Mouse (Mus musculus) MEL (cell line): ENCODE data around the gene Gm20388. TPM values are rescaled to one million over a fixed set of nuclear protein-coding genes. Genes with fewer than 3 reads are reported as not detected.

Experiments
- DNase-seq: peaks from one replicate; pipeline ENCODE4 v3.0.0; 2011; ENCODE audit warnings: low read depth, low spot score
- H3K27ac ChIP-seq: 2 replicates; pipeline ENCODE4 v1.5.1; 2012; ENCODE audit warnings: low read depth, mild to moderate bottlenecking, control low read depth, low read length, moderate library complexity; ENCODE audit not compliant: control insufficient read depth
- H3K27me3 ChIP-seq, 2 experiments: fragments of 150-350 bp in 1 of 2; sonication (generic) in 1 of 2; 2 replicates each; pipeline ENCODE4 v1.6.1; 2012; ENCODE audit warnings: low read length in 2 of 2, mild to moderate bottlenecking in 2 of 2, improper control_type of control experiment in 1 of 2, moderate library complexity in 1 of 2; ENCODE audit not compliant: insufficient read depth in 2 of 2, control insufficient read depth in 1 of 2
- H3K36me3 ChIP-seq, 2 experiments: 2 replicates each; pipeline ENCODE4 v1.6.1; 2012 to 2014; ENCODE audit warnings: low read length in 2 of 2, improper control_type of control experiment in 1 of 2, inconsistent platforms in 1 of 2, mild to moderate bottlenecking in 1 of 2; ENCODE audit not compliant: insufficient read depth in 2 of 2, control insufficient read depth in 1 of 2
- H3K4me1 ChIP-seq, 2 experiments: fragments of 150-350 bp in 1 of 2; sonication (generic) in 1 of 2; 2 replicates each; pipeline ENCODE4 v1.6.1; 2012; ENCODE audit warnings: low read length in 2 of 2, improper control_type of control experiment in 1 of 2, mild to moderate bottlenecking in 1 of 2; ENCODE audit not compliant: insufficient read depth in 2 of 2, control insufficient read depth in 1 of 2
- H3K4me3 ChIP-seq, 2 experiments: fragments of 150-350 bp in 1 of 2; sonication (generic) in 1 of 2; 2 replicates each; pipeline ENCODE4 v1.5.1; 2012; ENCODE audit warnings: low read depth in 2 of 2, low read length in 2 of 2, mild to moderate bottlenecking in 2 of 2, moderate library complexity in 2 of 2, control low read depth in 1 of 2, improper control_type of control experiment in 1 of 2; ENCODE audit not compliant: control insufficient read depth in 1 of 2, insufficient read depth in 1 of 2
- H3K79me2 ChIP-seq: 2 replicates; pipeline ENCODE4 v1.6.1; 2012; ENCODE audit warnings: mild to moderate bottlenecking, low read length, moderate library complexity; ENCODE audit not compliant: control insufficient read depth, poor library complexity, insufficient read depth
- H3K9ac ChIP-seq: 2 replicates; pipeline ENCODE4 v1.6.1; 2012; ENCODE audit warnings: low read depth, mild to moderate bottlenecking, control low read depth, low read length, moderate library complexity; ENCODE audit not compliant: control insufficient read depth, poor library complexity, severe bottlenecking
- H3K9me3 ChIP-seq: fragments of 150-350 bp; sonication (generic); replicated peaks from 2 replicates; pipeline ENCODE4 v1.6.1; 2012; ENCODE audit warnings: mild to moderate bottlenecking, low read length, improper control_type of control experiment, moderate library complexity; ENCODE audit not compliant: insufficient read depth
- E2F4 ChIP-seq: IDR thresholded peaks from 2 replicates; pipeline ENCODE4 v1.6.1; 2011; ENCODE audit warnings: low read depth, low read length, improper control_type of control experiment, borderline replicate concordance
- GABPA ChIP-seq: IDR thresholded peaks from 2 replicates; pipeline ENCODE4 v1.6.1; 2012; ENCODE audit warnings: low read depth, mild to moderate bottlenecking, inconsistent platforms, low read length, improper control_type of control experiment, moderate library complexity
- GATA1 ChIP-seq: IDR thresholded peaks from 2 replicates; pipeline ENCODE4 v1.6.1; 2011; ENCODE audit warnings: low read depth, low read length, improper control_type of control experiment
- KAT2A ChIP-seq: conservative IDR thresholded peaks from 2 replicates; pipeline ENCODE4 v1.6.1; 2012; ENCODE audit warnings: low read depth, low read length, improper control_type of control experiment, inconsistent platforms
- MAX ChIP-seq: IDR thresholded peaks from 2 replicates; pipeline ENCODE4 v1.6.1; 2011; ENCODE audit warnings: low read length, improper control_type of control experiment
- POLR2AphosphoS5 ChIP-seq: IDR thresholded peaks from 2 replicates; pipeline ENCODE4 v1.6.1; 2012; ENCODE audit warnings: low read depth, borderline replicate concordance, mild to moderate bottlenecking, inconsistent platforms, low read length, moderate library complexity, mixed read lengths
- RAD21 ChIP-seq: IDR thresholded peaks from 2 replicates; pipeline ENCODE4 v1.6.1; 2011; ENCODE audit warnings: mild to moderate bottlenecking, low read depth, low read length, improper control_type of control experiment
- RCOR1 ChIP-seq: IDR thresholded peaks from 2 replicates; pipeline ENCODE4 v1.6.1; 2012; ENCODE audit warnings: low read depth, mild to moderate bottlenecking, inconsistent platforms, low read length, improper control_type of control experiment
- TBP ChIP-seq: IDR thresholded peaks from 2 replicates; pipeline ENCODE4 v1.8.0; 2011; ENCODE audit warnings: low read depth, low read length, improper control_type of control experiment
- TCF12 ChIP-seq: IDR thresholded peaks from 2 replicates; pipeline ENCODE4 v1.6.1; 2014; ENCODE audit warnings: low read depth, mild to moderate bottlenecking, inconsistent platforms, low read length, improper control_type of control experiment, moderate library complexity
- UBTF ChIP-seq: IDR thresholded peaks from 2 replicates; pipeline ENCODE4 v1.6.1; 2012; ENCODE audit warnings: low read depth, mild to moderate bottlenecking, inconsistent platforms, low read length, improper control_type of control experiment, moderate library complexity, borderline replicate concordance; ENCODE audit not compliant: insufficient read depth
- USF1 ChIP-seq: IDR thresholded peaks from 2 replicates; pipeline ENCODE4 v1.6.1; 2014; ENCODE audit warnings: low read depth, mild to moderate bottlenecking, inconsistent platforms, low read length, improper control_type of control experiment, moderate library complexity
- USF2 ChIP-seq, 2 experiments: IDR thresholded peaks; 2 replicates each; pipeline ENCODE4 v1.6.1; 2011 to 2012; ENCODE audit warnings: improper control_type of control experiment in 2 of 2, low read length in 2 of 2, borderline replicate concordance in 1 of 2, inconsistent platforms in 1 of 2, low read depth in 1 of 2, mild to moderate bottlenecking in 1 of 2; ENCODE audit not compliant: insufficient read depth in 1 of 2
- ZC3H11A ChIP-seq: IDR thresholded peaks from 2 replicates; pipeline ENCODE4 v1.6.1; 2012; ENCODE audit warnings: low read depth, mild to moderate bottlenecking, inconsistent platforms, low read length, improper control_type of control experiment
- ZKSCAN1 ChIP-seq: IDR thresholded peaks from 2 replicates; pipeline ENCODE4 v1.6.1; 2012; ENCODE audit warnings: low read depth, mild to moderate bottlenecking, inconsistent platforms, low read length, improper control_type of control experiment, moderate library complexity
- ZMIZ1 ChIP-seq: IDR thresholded peaks from 2 replicates; pipeline ENCODE4 v1.6.1; 2012; ENCODE audit warnings: low read depth, mild to moderate bottlenecking, inconsistent platforms, low read length, improper control_type of control experiment, moderate library complexity
- polyA plus RNA-seq, 2 experiments: library from polyadenylated mRNA; stranded (reverse) in 1 of 2; unstranded in 1 of 2; fragments of >175 nt in 1 of 2; fragments of >200 nt in 1 of 2; gene quantifications; 2 replicates each; pipeline versions ENCODE4 v1.2.1 to v1.2.4; 2012; ENCODE audit warnings: low replicate concordance in 2 of 2, low read depth in 1 of 2; ENCODE audit not compliant: insufficient read length in 2 of 2, insufficient read depth in 1 of 2, missing spikeins in 1 of 2
- total RNA-seq: library from RNA; depleted of rRNA; stranded (reverse); fragments of 300-350 nt; gene quantifications from 2 replicates; pipeline ENCODE4 v1.2.3, GENCODE M21; 2012; rRNA removed

Gene Gm20388
- total and polyA plus RNA-seq, 3 experiments: 11.1 to 17.8 TPM; not detected in 1

- TF ChIP-seq USF2 (IDR thresholded peaks at IDR 0.05; ENCODE audit: borderline replicate concordance in 1 of 2, insufficient read depth in 1 of 2, low read depth in 1 of 2, low read length in 2 of 2) (no peak), KAT2A (no peak), GATA1 (no peak), RAD21 (no peak), ZMIZ1 (no peak), USF1 (no peak), TBP (no peak), ZKSCAN1 (no peak), GABPA (no peak), E2F4 (no peak), TCF12 (no peak), ZC3H11A (no peak), MAX (no peak), RCOR1 (no peak), UBTF (no peak), POLR2AphosphoS5 (no peak)
- TF ChIP-seq, all 39 proteins: peak for 0
- no peak overlapping the region for H3K4me3 ChIP-seq
Observed at GRCm38 (mm10) chr8:124394951-124395350, 4484.3 kb downstream of the Gm20388 start.

More at GRCm38 (mm10) chr8:124394951-124395350, 4484.3 kb downstream of the Gm20388 start:
- H3K9me3 ChIP-seq: no peaks in the 10 kb centered on the region
- DNase-seq: no peak
- H3K4me1 ChIP-seq: no peaks in the 10 kb centered on the region
- no peak overlapping the region for H3K9ac ChIP-seq
- H3K79me2 ChIP-seq: no peaks in the 10 kb centered on the region
- no peak overlapping the region for H3K27ac ChIP-seq
- no peaks in the 10 kb centered on the region for H3K27me3 ChIP-seq
- H3K36me3 ChIP-seq: no peaks in the 10 kb centered on the region

Other genes starting within 250 kb of the Gm20388 start
- not detected in 2 replicates for gene Wfdc1, start 244.5 kb upstream of the Gm20388 start, total RNA-seq
- not detected for gene Wfdc1, start 244.5 kb upstream of the Gm20388 start, polyA plus RNA-seq
- gene Atp2c2, start 210.8 kb upstream of the Gm20388 start, total RNA-seq: 0.27 and 0.33 TPM in 2 replicates
- under 1 TPM in 1 of 2 experiments, not detected in 1; 0.58 TPM for gene Atp2c2, start 210.8 kb upstream of the Gm20388 start, polyA plus RNA-seq
- 13.4 and 16.4 TPM in 2 replicates for gene Tldc1, start 132.4 kb upstream of the Gm20388 start, total RNA-seq
- 10 to 100 TPM in 1 of 2 experiments, not detected in 1; 16.1 TPM for gene Tldc1, start 132.4 kb upstream of the Gm20388 start, polyA plus RNA-seq
- gene Cotl1, start 70.3 kb upstream of the Gm20388 start, total RNA-seq: 60.5 and 70.3 TPM in 2 replicates
- gene Cotl1, start 70.3 kb upstream of the Gm20388 start, polyA plus RNA-seq: 100 to 1,000 TPM in 1 of 2 experiments, not detected in 1; 114 TPM
- gene Klhl36, start 48.6 kb upstream of the Gm20388 start, total RNA-seq: 4.5 and 4.6 TPM in 2 replicates
- 1 to 10 TPM in 1 of 2 experiments, not detected in 1; 6.6 TPM for gene Klhl36, start 48.6 kb upstream of the Gm20388 start, polyA plus RNA-seq
- gene Usp10, start 481 bp upstream of the Gm20388 start, total RNA-seq: 205 and 227 TPM in 2 replicates
- 100 to 1,000 TPM; 263 to 398 TPM for gene Usp10, start 481 bp upstream of the Gm20388 start, polyA plus RNA-seq
- 1.5 and 2.2 TPM in 2 replicates for gene Crispld2, start 81.6 kb downstream of the Gm20388 start, total RNA-seq
- 1 to 10 TPM in 1 of 2 experiments, not detected in 1; 1.7 TPM for gene Crispld2, start 81.6 kb downstream of the Gm20388 start, polyA plus RNA-seq
- gene Zdhhc7, start 190.6 kb downstream of the Gm20388 start, total RNA-seq: 36.5 and 54.4 TPM in 2 replicates
- gene Zdhhc7, start 190.6 kb downstream of the Gm20388 start, polyA plus RNA-seq: 100 to 1,000 TPM in 1 of 2 experiments, 10 to 100 TPM in 1; 51.0 to 126 TPM
- gene 6430548M08Rik, start 203.3 kb downstream of the Gm20388 start, total RNA-seq: 0.69 and 0.96 TPM in 2 replicates
- gene 6430548M08Rik, start 203.3 kb downstream of the Gm20388 start, polyA plus RNA-seq: 1 to 10 TPM in 1 of 2 experiments, not detected in 1; 1.9 TPM